Mouse (Mus musculus): Measurements from ENCODE around the gene Galr2.

Galr2 gene

DNA sequence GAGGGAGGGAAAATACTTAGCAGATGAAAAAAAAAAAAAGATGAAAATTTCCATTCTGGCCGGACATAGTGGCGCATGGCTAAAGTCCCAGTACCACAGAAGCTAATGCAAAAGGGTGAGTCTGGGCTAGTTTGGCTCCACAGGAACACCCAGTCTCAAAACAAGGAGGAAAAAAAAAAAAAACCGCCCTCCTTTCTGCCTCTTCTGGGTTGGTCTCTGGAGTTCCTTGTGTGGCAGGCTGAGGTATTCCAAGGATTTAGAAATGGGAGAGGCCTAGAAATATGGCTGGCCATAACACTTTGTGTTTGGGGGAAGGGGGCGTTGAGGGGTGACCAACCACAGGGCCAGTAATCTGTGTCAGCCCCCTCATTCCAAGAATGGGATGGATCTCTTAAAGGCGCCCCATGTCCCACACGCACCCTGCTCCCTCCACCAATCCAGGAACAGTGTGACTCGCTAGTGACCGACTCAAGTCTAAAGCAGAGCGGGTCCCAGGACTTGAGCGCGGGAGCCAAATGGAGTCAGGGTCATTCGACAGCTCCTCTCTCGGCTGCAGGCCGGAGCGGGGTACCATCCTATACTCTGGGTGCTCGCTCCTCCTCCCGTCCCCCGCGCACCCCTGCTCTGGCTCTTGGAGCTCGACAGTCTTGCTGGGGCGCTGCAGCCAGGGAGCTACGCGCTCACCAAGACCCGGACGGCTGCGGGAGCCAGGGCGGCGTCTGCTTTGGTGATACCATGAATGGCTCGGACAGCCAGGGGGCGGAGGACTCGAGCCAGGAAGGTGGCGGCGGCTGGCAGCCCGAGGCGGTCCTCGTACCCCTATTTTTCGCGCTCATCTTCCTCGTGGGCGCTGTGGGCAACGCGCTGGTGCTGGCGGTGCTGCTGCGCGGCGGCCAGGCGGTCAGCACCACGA, at the start of gene Galr2:
Gene Galr2 (plus strand): TSS at position 189 of the 913 bp plus-strand sequence.
- DNase-seq, result no peak

DNA sequence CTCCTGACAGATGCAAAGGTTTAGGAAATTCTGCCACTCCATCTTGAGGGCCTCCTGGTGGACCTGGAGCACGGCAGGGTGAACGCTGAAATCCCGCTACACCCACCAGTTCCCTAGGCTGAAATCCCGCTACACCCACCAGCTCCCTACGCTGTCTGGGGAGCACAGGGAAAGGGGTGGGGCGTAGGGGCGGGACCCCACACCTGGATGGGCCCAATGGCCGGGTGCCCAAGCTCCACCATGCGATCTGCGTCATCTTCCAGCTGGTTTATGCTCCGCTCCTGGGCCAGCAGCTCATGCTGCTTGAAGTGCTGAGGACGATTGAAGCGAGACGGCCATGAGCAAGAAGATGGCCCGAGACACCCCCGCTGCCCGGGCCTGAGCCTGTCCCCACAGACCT, 48.3 kb upstream of the Galr2 start:
- no peak for DNase-seq

DNA sequence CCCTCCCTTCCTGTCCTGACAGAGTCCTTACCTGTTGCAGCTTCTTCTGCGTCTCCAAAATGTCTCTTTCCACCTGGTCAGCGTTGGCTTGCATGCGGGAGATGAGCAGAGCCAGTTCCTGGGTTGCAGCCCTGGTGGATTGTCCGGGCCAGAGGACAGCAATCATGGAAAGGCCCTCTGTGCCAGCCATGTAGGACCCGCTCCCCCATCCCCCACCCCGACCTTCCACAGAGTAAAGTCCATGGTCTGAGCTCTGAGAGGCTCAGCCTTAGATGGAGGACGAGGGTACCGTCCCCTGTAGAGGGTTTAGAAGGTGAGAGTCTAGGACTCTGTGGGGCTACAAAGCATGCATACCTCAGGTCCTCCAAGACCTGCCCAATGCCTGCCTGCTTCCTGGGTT, 45.8 kb upstream of the Galr2 start:
- peak; percentile 62 to 79 for DNase-seq

DNA sequence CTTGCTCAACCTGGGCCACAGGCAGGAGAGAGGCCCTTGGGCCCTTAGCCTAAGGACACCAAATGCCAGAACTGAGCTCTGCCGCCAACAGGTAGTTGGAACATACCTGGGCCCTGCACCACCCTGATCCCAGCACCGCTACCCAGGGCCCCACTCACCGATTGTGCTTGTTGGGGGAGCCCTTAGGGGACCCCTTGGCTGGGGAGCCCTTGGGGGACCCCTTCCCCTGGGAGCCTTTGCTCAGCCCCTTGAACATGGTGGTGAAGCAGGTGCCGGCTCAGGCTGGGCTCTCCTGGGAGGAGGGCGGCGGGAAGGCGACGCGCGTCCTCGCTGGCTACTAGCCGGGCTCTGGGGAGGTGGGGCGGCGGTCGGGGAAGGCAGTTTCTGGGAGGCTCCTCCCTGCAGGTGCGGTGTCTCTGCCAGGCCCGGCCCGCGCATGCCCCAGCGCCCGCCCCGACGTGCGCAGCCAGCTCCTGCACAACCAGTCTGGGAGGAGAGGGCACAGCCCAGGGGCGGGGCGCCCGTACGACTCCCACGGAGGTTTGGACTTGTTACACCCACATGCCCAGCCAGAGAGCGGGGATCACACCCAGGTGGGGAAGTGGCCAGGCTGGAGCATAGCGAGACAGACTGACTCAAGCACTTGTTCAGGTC, 42.9 kb upstream of the Galr2 start, which contains the start of gene Evpl:
Gene Evpl (minus strand): TSS at position 336 of the 654 bp plus-strand sequence.
- peak; percentile 94 to 98 for DNase-seq

DNA sequence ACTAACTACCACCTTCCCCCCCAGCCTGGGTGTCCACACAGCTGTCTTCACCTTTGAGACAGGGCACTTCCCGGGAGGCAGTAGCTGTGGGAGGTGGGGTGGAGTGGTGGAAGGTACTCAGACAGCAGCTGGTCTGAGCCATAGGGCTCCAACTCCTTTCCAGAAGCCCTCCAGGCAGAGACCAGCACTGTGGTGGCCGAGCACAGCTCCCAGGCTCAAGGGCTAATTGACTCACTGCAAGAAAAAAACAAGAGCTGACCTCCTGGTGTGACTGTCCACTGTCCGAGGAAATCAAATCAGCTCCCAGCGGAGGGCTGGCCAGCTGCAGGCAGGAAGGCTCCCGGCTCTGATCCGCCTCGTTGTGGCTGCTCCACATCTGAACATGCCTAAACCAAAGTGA, 40.9 kb upstream of the Galr2 start:
- DNase-seq, result peak in 1 of 2 experiments; percentile 64

DNA sequence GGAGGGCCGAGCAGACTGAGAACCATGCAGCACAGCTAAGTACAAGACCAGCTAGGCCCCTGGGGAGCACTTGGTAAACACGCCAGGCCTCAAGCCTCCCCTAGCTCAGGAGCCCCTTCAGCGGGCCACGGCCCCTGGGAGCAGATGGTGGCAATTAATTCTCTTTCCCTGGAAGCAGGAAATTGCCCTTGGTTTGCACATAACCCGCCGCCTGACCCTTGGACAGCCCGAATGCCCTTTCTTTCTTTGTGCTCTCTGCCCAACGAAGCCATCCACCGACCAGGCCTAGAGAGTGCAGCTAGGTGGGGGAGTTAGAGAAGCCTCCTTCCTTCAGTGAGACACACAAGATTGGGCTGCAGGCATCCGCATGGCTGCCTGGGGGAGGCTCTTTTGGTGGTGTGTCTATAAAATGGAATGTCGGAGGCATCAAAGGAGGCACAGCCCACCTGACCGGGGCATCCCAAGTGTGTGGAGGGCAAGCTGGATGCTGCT, 38.9 kb upstream of the Galr2 start:
- peak; percentile 65 to 77 for DNase-seq

DNA sequence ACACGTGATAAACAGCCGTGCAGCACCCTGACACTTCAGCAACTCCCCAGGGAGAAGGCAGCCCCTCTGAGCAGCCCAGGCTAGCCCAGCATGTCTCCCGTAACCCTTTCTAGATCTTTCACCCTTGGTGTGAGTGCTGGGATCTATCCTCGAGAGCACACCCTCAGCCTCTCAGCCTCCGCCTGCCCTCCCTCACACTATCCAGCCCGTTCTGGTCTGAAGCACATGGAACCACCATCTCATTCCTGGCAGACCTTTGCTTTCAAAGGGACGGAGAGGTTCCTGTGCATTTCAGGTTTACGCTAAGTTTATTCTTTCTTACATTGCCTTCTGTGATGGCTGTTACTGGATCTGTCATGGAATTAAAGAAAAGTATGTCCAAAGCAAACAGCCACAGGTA, 36.2 kb upstream of the Galr2 start:
- peak; percentile 42 to 69 for DNase-seq

DNA sequence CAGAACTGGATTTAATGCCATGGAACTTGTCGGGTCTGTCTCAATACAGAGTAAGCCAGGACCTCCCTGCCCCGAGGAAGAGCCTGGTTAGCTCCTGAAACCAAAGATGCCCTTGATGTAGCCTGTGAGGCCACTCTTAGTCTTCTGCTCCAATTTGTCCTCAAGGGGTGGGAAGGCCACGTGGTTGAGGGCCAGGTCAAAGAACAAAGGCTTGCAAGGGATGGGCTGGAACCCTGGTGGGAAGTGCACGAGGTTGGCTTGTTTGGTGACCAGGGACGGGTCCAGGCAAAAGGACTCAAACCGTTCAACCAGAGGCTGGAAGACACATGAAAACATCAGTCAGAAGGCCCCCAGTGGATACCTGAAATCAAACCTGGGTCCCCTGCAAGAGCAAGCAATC, 35.1 kb upstream of the Galr2 start:
- peak; percentile 68 to 87 for DNase-seq

DNA sequence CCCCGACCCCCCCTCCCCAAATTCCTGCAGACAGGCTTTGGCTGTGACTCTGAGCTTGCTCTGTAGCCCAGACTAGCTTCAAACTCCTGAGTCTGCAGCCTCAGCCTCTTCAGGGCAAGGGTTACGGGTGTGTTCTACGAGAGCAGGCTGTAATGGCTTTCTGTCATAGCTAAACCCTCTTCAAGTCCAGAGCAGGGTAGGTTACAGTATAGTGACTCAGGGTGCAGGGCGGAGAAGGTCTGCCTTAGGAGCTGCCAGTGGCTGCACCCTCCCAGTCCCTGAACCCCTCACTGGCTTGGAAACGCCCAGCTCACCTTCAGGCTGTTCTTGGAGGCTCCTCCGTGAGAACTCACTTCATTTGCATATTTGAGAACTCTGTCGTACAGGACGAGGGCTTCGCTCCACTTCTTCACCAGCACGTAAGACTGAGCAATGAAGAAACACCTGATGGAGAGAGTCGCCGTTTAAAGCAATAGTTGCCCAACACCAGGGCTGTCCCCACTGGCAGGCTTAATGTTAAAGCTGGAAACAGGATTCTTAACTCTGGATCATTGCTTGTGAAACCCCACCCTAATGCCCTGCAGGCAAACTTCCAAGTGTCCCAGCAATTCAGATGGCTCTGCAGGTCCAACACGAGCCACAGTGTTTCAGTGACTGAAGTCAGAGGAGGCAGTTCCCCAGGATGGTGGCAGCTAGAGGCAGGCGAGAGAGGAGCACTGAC, 33.1 kb upstream of the Galr2 start:
- DNase-seq, result peak; percentile 60 to 75

DNA sequence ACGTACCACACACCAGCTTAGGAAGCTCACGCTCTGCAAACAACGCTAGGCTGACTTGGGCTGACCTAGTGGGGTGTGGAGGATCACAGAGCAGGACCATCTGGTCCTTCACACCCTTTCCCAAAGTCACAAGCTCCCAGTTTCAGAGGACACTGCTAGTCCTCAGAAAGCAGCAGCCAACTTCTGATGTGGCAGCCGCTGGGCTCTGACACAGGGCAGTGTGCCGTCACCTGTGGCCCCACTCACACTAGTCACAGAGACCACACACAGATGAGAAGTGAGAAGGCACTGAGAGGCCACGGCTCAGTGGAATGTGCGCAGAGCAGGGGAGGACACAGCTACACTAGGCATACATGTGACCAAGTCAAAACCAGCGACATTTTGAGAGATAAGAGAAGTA, 29.8 kb upstream of the Galr2 start:
- no peak for DNase-seq

DNA sequence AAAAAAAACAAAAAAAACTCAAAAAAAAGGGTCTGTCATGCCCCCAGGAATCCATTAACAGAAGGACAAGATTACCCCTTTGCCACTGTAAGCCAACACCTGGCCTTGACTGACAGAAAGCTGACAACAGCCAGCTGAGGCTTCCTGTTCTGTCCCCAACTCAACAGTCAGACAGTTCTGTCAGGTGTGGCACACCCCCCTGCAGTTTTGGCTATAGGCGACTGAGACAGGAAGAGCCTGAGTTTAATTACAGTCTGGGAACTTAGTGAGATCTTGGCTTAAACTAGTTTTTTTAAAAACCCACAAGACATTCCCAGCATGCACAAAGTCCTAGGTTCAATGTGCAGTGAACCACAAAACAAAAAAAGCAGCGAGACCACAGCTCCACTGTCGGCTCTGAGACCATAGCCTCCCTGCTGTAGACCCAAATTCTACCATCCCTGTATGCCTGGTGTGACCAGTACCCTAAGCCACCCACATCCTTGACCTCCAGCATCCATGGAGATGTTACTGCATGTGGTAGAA, 27.6 kb upstream of the Galr2 start:
- peak; percentile 36 to 58 for DNase-seq

DNA sequence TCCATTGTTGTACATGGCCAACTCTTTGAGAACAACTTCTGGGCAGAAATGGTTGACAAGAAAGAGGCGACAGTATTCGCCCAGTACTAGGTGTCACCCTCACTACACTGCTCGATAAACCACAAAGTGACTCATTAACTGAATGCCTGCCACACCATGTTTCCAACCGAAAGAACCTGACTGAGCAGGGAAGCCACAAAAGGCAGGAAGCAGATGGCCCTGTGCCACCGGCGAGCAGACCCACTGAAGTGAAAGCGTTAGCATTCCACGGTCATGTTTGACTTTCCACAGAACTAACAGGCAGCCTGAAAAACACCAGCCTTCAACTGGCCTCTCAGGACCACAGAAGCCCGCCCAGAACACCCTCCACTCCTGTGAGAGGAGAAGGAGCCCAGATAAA, 26.1 kb upstream of the Galr2 start:
- peak; percentile 78 to 88 for DNase-seq

DNA sequence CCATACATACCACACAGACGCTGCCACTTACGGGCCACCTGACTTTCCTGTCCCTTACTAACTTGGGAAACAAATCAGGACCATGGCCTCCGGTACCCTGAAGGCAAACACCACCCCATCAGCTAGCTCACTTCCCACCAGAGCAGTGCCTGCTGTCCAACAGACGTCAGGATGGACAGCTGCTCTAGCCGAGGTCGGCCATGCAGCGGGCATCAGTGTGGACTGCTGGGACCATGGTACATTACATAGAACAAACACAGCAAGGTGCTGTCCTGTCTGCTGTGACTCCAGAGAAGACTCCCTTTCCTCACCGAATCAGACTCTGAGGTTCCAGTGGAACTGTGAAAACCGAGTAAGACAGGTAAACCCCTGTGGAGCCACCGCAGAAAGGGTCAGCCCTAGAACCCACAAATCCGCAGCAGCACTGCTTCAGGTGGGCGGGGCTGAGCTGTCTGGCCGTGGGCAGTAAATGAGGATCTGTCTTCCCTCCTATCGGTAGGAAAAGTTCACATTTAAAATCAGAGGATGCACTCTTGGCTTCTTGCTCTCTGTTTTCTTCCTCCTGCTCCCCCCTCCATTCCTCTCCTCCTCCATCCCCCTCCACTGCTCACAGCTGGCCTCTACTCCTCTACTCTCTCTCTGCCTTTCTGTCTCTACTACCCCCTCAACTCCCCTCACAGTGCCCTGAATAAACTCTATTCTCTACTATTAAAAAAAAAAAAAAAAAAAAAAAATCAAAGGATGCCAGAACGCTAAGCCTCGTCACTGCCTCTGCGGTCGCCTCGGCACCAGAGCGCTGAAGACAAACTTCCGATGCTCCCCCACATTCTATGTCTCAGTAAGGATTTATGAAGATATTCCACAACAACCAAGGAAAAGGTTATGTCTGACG, 25.4 kb upstream of the Galr2 start:
- DNase-seq, result no peak

DNA sequence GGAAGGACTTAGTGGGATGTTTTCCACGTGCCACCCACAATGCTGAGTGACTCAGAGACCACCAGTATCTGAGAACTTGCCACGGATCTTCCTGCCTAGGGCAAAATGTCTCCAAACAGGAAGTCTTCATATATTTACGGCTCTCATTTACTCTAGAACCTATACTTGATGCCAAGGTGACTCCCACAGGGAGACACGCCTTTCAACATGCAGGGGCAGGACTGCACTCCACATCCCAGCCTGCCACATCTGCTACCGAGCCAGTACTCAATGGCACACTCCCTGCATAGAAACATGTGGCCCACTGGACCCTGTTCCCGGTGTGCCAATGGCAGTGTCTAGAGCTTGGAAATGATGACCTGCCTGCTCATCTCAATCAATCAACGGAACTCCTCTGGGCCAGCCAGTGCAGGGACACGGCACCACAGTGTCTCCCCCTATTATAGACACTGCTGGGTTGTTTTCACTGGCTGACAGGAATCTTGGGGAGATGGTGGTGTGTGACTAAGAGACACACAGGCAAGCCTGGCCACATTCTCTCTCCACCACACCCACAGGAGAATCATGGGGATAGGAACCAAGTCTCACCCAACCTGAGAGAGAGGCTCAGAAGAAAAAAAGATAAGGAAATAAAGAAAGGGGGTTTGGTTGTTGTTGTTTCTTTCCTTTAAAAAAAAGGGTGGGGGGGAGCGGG, 24.6 kb upstream of the Galr2 start:
- DNase-seq, result no peak

DNA sequence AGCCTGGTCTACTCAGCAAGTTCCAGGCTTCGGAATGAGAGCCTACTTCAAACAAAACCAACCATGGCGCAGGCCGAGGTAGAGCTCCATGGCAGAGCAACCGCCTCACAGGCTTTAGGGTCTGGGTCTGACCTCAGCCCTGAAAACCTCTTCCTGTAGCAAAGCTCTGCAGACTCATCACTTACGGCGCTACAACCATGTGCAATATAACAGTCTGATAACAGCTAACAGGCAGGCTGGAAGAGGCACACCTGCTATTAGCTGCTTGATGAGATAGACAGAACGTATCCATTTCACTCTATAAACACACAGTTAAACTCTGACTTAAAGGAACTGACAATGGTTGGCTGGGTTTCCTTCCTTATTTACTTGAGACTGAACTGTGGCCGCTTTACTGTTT, 21.3 kb upstream of the Galr2 start:
- no peak for DNase-seq

DNA sequence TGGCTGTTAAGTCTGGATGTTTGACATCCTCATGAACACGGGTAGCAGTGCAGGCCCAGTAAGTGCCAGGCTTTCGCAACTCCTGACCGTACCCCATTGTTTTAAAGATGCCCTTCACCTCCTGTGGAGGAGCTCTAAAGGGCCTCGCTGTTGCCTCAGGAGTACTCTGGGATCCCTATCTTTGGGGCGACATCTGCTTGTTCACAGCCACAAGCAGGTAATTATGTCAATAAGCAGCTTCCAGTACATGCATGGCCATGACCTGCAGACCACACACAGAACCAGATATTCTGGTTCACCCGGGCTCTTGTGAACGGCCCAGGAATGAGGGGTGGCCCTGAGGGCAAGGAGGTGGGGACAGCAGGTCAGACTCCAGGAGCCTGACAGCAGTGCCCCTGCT, 20.5 kb upstream of the Galr2 start:
- DNase-seq, result peak in 1 of 2 experiments; percentile 59

DNA sequence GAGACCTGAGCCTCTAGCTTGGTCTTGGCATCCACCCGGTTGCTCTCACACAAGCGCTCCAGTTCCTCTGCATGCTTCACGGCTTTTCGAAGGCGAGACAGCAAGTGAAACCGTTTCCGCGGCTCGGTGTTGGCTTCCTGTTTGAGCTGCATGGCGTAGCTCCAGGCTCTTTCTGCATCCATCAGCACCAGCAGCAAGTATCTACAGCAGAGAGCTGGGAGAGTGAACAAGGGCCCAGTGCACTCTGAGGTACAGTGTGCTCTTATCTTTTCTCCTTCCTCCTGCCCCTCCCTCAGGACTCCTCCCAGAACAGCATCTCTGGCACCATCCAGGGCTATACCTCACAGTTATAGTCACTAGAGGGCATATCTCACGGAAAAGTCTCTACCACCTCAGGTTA, 15.4 kb upstream of the Galr2 start:
- DNase-seq, result no peak

DNA sequence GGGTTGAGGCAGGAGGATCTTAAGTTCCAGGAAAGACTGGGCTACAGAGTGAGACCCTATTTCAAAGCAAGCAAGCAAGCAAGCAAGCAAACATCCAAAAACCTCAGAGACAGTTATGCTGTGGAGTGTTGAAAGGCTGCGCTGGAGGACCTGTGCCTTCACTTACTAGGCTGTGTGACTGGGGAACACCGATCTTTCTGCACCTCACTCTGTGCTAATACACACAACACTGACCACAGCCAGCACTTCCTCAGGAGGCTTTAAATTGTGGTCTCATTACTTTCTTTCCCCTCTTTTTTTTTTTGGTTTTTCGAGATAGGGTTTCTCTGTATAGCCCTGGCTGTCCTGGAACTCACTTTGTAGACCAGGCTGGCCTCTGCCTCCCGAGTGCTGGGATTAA, 14.9 kb upstream of the Galr2 start:
- DNase-seq, result no peak

DNA sequence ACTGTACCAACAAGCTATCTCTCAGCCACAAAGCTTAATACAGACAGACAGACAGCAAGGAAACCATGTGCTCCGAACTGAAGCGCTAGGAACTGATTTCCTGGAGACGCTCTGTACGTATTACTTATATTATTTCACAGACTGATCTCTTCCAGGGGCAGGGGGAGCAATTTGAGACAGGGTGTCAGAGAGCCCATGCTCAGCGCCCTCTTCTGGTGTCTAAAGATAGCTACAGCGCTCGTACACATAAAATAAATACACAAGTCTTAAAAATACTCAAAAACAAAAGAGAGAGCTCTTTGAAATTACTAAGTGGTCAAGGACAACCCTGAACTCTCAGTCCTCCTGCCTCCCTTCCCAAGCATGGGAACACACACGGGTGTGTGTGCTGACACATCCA, 13.1 kb upstream of the Galr2 start:
- no peak for DNase-seq

DNA sequence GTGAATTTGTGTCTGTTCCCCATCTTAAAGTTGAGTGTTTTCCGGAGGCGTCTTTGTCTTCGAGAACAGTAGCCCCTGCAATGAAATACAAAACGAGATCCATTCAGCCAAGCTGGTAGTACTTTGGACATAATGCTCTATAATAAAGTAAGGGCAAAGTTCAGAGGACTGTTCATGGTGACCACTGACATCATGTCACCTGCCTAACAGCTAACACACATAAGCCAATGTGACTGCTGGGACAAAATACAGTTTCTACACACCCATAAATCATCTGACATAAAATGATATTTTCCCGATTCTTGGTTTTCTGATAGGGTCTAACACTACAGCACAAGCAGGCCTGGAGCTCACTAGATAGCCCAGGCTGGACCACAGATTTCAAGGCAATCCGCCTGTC, 12.4 kb upstream of the Galr2 start:
- no peak for DNase-seq

DNA sequence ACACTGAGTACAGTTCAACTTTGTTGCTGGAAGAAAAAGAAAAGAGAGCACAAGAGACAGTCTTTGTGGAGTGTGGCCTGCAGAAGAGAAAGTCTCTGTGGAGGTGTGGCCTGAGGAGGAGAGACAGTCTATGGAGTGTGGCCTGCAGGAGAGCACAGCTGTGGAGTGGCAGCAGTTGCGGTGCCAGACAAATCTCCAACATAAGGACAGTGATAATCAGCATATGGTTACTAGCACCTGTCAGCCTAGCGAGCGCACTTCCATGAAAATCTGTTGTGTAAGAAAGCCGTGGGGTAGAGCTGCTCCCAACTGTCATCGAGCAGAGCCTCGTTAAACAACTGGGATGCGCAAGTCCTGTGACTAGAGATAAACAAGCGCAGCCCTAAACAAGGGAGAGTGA, 11.2 kb upstream of the Galr2 start:
- no peak for DNase-seq
